Mouse (Mus musculus) cerebral cortex, adult 2 months (tissue): Measurements from ENCODE around the gene Gm10273.

Experiments
- WGBS: fragments of 180-500 bp; shearing (Covaris S2); methylation state at CpG from one replicate; pipeline ENCODE4 v1.1.7; 2018; 5-methylcytosine and 5-hydroxymethylcytosine counted together

The Gm10273 gene

DNA sequence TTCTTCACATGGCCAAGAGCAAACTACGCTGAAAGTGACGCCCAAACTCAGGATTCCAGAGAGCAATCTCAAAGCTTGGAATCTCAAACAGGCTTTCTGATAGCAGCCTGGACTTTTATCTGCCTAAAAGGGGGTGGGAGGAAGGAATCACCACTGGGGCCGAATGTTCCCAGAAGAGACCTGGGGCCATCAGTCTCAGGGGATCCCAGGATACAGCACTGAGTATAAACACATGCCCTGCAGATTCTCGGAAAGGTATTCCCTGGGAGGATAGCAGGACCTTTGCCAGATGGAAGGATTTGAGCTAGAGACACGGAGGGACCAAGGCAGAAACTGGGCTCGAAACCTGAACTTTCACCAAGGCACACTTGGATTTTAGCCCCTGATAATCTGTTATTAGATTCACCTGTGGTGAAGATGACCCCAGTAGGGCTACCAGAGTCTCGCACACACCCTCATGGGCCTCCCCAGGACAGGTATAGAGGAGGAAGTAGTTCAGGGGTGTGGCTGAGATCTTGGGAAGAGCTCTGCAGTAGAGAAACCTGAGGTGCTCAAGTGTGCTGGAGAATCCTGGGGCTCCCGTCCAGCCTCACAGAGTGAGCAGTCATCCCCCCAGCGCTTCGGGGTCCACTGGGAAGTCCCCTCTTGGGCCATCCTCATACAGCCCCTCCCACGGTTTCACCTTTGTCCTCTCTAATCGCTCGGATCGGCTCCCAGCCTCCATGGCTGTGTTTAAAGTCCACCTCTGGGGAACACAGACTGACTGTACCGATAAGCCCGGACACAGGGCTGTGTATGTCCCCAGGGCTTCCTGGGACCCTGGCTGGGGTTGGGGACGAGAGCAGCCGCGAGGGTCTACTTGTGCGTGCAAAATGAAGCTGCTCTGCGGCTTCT lies 7.7 kb downstream of the Gm10273 start, which contains the start of gene Pla2g12b:
Gene Pla2g12b (plus strand): TSS at position 762 of the 894 bp plus-strand sequence.
- 81% methylated on average over 21 of the region's 21 CpGs for WGBS

DNA sequence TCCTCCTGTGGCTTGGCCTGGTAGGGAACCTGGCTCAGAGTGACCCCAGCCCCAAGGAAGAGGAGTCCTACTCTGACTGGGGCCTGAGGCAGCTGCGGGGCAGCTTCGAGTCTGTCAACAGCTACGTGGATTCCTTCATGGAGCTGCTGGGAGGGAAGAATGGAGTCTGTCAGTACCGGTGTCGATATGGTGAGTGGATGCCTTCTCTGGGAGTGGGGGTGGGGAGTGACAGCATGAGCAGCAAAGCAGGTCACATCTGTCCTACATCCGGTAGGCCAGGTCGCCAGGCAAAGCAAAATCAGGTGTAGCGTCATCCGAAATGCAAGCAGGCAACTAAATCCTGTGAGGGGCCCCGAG lies 8.3 kb downstream of the Gm10273 start:
- WGBS: 87% methylated on average over 10 of the region's 10 CpGs

DNA sequence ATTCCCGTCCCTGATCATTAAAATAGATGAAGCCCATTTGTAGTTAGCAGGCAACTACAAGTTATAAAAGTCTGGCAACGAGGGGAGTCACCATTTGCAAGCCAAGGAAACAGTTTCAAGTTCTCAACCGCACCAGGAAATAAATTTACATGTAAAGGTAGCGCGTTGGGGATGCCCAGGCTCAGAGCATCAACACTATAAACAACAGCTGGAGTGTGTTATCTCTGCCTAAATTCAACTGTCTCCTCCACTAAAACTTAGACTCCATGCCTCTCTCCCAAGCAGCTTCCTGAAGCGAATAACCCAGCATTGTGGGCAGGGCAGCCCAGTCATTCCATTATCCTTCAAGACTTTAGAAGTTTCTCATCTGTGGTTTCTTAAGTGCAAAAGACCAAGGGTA lies 13.1 kb downstream of the Gm10273 start:
- WGBS: 61% methylated on average over 6 of the region's 6 CpGs

DNA sequence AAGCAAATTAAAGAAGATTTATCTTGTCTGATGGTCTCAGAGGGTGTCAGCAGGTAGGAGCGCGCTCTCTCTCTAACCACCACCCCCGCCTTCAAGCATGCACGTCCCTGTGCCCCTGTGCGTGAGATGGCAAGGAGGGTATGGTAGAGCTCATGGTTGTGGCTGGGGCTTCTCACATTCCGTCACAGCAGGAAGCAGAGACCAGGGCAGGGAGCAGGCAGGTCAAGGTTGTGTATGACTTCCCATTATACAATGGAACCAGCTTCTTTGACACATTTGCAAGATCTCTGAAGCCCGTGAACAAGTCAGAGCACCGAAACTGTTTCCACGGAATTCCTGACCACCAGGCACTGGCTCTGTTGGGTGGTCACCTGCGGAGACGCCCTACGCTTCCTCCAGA lies 14.8 kb downstream of the Gm10273 start:
- 85% methylated on average over 12 of the region's 12 CpGs for WGBS

DNA sequence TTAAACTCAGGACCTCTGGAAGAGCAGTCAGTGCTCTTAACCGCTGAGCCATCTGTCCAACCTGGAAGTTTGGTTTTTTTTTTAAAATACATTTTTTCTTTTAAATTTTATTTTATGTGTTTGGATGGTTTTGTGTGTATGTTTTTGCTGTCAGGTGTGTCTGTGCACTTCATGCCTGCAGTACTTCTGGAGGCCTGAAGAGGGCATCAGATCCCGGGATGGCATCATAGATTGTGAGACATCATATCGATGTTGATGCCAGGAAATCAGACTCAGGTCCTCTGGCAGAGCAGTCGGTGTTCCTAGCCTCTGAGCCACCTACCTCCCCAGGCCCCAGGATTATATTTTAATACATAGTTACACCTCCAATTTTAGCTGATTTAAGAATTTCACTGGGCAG lies 18.3 kb downstream of the Gm10273 start:
- 90% methylated on average over 4 of the region's 4 CpGs for WGBS

DNA sequence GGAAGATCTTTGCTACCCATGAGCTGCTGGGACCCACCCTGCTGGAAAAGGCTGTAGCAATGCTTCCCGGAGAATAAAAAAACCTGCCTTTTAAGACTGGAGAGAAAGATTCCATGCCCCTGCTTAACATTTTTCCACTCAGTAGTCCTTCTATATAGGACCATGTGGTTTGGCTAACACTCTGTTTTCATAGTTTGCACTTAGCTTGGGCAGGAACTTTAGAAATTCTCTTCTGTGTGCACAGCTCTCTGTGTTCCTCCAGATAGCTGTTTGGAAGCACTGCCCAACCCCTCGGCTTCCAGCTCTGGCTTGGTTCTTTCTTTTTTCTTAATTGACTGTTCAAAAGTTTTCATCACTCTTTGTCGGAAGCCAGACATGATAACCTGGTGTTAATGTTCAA lies 21.2 kb downstream of the Gm10273 start:
- WGBS: 81% methylated on average over 3 of the region's 3 CpGs

DNA sequence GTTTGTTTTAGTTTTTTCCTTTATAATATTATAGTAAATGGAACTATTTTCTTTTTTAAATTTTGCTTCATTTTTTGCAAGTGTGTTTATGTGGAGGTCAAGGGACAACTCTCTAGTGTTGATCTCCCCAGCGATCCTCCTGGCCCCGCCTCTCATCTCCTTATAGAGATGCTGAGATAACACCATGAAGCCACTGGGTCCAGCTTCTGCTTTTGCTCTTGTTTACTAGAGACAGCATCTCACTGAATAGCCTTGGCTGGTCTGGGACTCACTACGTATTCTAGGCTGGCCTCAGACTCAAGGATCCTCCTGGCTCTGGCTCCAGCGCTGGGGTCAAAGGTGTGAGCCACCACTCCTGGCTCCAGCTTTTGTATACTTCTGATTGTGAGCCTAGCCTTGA lies 24.1 kb downstream of the Gm10273 start:
- WGBS: 95% methylated on average over 4 of the region's 4 CpGs

DNA sequence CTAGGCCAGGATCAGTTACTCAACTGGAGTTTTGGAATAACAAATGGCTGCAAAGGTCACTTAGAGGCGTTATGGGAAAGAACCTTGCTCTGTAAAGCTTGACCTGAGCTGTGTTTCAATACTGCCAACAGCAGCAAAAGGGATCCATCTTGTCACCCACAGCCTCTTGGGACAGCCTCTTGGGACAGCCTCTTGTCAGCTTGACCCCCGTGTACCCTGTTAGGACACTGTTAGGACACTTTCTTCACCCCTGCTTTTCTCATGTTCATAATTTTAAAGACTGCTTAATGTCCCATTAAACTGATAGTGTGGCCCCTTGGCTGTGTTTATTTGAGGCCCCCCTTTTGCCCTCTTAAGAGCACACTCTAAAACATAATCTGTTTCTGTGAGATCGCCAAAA lies 29.0 kb downstream of the Gm10273 start:
- WGBS: 93% methylated on average over 3 of the region's 3 CpGs

DNA sequence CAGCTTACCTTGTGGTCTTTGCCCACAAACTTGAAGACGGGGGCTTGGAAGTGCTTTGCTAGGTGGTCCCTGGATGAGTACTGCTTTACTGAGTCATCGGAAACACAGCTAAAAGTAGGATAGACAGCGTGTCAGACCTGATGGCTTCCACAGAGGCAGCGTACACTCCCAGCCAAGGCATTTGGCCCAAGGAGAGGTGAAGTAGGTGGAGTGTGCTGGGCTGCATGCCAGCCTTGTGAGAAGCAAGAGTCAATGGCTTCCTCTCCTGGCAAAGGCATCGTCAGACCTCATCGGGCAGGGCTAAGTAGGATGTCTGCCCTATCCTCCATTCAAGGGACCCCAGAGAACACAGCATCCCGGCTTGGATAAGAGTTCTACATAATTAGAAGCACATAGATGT lies 29.9 kb downstream of the Gm10273 start:
- 69% methylated on average over 7 of the region's 7 CpGs for WGBS

DNA sequence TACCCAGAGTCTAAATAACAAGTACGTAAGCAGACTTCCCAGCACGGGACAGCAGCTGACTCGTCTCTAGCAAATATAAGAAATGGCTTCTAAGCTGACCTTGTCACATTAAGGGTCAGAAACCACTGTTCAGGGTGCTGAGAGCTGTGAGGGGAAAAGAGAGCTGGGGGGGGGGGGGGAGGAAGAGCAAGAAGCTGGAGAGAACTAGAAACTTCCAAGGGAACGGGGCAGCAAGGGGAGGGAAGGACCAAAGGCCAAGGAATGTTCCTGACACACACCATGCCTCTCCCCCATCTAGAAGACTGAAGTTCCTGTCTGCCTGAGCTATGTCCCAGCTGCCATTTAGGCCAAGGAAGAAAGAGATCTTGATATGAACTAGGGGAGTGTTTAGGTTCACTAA lies 30.9 kb downstream of the Gm10273 start:
- WGBS: 88% methylated on average over 4 of the region's 4 CpGs

DNA sequence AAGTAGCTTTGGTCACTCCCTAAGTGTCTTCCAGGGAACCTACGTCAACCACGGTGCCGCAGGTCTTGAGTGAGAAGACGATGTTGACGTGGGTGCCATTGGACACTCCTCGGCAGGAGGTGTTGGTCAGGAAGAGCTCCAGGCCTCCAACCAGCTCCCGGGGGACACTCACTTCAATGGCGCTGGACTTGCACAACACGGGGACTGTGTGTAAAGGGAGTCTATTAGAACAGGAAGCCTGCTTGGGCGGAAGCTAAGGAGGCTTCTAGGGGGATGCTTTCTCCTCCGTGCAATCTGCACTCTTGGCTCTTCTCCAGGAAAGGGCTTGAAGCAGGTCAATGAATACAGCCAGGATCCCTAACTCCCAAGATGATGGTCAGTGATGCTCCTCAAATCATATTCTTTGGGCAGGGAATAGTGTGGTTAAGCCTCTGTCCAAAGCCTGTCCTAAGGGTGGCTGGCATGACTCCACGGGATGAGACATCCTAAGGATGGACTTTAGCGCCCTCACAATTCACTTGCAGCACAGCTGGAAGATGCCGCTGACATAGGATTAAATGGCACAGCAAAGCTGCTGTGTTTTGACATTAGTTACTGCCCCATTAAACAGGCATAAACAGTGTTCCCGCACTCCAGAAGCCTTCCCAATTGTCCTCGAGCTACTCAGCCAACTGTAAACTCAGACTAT lies 34.2 kb downstream of the Gm10273 start:
- 83% methylated on average over 16 of the region's 16 CpGs for WGBS

DNA sequence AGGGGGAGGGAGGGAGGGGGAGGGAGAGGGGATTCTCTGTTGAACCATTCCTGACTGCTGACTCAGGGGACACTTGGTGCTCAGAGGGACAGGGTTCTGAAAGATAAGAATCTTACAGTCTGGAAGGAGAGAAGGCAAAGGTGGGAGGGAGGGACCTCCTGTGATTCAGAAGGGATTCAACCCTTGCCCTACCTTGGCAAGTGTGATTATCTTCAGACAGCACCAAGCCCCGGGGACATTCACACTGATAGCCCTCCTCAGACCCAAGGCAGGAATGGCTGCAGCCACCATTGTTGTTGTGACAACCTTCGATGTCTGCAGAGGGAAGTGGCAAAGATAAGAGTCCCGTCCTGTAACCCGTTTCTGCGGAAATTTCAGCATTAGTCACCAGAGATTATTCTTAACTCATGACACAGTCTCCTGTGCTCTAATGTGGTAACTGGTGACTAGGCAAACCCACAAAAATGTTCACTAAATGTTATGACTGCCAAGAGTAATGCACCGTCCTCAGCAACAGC lies 35.3 kb downstream of the Gm10273 start:
- WGBS: 47% methylated on average over 6 of the region's 6 CpGs

DNA sequence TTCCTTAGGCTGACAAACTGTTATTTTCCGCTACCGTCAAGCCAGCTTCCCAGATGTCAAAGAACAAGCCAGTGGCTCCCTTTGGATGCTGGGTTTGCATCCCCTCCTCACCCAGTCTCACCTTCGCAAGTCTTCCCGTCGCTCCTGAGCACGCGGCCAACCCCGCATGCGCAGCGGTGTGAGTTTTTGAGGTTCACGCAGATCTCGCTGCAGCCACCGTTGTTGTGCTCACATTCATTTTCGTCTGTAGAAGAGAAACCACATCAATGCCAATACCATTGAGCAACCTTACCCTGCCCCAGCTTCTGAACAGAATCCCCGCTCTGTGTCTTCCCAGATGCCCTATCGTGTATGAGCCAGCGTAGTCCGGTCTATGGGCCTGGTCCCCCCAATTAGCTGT lies 40.3 kb downstream of the Gm10273 start:
- 98% methylated on average over 18 of the region's 18 CpGs for WGBS

DNA sequence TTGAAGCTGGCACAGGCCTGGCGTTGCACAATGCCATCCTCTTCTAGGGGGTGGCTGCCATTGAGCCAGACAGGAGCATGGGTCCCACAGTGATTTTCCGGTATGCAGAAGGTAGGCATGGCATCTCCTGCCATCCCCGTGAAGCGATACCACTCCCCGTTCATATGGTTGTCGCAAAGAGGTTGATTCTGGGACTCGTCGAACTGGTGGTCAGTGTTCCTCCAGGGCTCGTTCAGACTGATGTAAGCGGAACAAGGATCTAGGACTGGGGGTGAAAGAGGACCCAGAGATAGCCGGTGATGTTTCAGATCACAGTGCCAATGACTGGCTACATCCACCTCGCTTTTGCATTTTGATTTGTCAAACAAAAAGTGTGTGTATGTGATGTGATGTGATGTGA lies 43.2 kb downstream of the Gm10273 start:
- WGBS: 98% methylated on average over 12 of the region's 12 CpGs

DNA sequence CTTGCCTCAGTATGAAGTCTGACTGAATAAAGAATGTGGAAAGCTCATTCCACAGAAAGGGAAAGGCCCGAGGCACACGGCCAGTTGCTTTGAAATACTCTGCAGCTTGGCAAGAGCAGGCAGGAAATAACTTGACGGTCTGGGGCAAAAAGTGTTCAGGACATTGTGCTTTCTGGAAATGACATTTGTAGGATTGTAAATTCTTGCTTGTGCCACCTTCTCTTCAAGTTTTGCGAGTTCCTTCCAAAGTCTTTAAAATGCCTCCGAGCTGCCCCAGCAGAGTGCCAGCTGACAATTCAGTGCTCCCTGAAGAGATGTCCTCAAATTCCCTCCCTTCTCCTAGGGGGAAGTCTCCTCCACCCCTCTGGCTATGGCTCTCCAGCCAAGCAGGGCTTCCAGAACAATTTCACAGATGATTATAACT lies 44.1 kb downstream of the Gm10273 start:
- 52% methylated on average over 5 of the region's 5 CpGs for WGBS

DNA sequence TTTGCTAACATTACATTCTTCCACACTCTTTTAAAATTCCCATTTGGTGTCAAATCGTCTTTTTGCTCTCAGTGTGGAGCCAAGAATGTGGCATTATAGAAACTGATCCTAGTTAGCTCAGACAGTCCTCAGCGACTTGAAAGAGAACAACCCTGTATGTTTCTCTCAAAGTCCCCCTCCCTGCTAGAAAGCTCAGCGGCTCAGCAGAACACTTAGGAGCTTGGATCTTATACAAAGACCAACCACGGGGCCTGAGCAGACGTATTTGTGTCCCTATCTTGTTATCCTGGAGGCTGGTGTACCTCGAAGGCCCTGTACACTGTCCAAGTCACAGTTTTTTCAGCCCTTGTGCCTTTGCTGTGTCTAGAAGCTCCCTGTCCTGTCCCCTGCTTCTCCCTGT lies 44.7 kb downstream of the Gm10273 start:
- WGBS: 54% methylated on average over 6 of the region's 6 CpGs

DNA sequence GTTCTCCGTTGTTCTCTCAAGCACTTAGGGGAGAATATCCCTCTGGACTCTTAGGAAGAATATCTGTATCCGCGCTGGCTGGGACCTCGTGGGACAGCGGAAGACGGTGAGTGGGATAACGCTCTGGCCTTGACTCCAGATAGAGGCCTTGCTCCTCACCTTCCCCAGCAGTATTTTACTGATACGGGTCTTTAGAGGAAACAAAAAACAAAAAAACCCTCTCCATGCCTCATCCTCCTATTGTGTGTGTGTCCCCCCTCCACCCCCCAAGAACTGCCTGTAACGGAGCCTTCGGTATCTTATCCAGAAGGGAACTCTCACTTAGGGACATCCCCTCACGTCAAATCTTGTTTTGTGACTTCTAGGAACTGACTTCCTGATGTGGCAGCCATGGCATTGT lies 46.3 kb downstream of the Gm10273 start, which contains the start of gene Oit3:
Gene Oit3 (minus strand): TSS at position 44 of the 400 bp plus-strand sequence.
- 89% methylated on average over 11 of the region's 11 CpGs for WGBS

DNA sequence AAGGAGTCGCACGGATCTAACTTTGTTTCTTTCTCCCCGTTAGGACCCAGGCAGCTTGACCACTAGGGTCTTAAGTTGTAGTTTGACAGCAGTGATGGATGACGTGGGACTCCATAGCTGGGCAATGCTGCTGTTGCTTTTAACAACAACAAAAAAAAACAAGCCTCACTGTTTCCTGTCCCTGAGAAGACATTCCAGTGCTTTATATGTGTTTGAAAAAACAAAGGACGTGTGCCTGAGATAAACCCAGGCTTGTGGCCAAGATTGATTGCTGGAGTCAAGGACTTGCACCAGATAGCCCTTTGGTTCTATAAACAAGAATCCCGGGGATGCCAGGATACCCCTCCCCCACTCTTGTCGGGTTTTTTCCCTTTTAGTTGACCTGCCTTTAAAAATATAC lies 47.8 kb downstream of the Gm10273 start:
- 51% methylated on average over 7 of the region's 7 CpGs for WGBS

DNA sequence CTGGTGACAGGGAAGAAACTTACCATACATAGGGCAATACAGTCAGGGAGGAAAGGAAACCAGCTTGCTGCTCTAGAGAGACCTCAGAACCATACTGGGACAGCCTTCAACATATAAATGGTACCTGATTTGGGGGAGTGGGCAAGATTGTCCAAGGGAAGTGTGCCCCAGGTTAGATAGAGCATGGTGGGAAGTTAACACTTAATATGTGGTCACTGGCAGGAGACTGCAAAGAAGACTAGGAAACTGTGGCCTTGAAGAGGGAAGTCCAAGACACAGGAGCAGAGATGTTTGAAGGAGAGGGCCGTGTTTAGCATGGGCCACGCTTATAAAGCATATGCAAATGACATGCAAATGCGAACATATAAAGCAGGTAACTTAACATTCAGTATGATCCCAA lies 48.7 kb downstream of the Gm10273 start:
- 78% methylated on average over 3 of the region's 3 CpGs for WGBS

DNA sequence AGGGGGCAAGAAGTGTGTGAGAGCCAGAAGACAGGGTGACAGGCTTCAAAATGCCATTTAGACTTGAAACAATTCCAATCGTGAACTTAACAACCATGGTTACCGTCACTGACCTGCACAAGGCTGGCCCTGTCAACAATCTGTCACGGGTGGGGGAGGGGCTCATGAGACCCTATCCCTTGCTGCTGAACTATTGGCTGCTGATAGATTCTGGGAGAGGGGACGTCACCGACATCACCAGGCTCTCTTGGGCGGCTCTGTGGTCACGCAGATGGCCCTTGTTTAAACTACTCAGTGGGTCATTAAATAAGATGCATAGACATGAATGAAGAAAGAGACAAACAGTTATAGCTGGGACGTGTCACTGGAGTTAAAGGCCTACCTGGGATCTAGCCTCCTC lies 49.2 kb downstream of the Gm10273 start:
- WGBS: 75% methylated on average over 8 of the region's 8 CpGs
